Mouse (Mus musculus) hindbrain, embryonic 13.5 days (tissue): Measurements from ENCODE around the gene Terb2. TPM values are rescaled to one million over a fixed set of nuclear protein-coding genes. Genes with fewer than 3 reads are reported as not detected.
A peak's percentile ranks its signal among the peaks of the same experiment; 100 is the strongest.

Source experiments
- ATAC-seq: fragments of 200-750 bp; cut with Nextera tagmentation; 2 replicates; pipeline ENCODE4 v1.8.0; 2017; ENCODE audit warnings: moderate TSS enrichment; ENCODE audit not compliant: low FRiP score
- H3K27ac ChIP-seq: fragments of 300-500 bp; sonication (generic); 2 replicates; pipeline ENCODE4 v1.5.1; 2015; ENCODE audit warnings: inconsistent platforms, mild to moderate bottlenecking, moderate library complexity
- H3K27me3 ChIP-seq: fragments of 300-500 bp; sonication (generic); 2 replicates; pipeline ENCODE4 v1.6.1; 2015; ENCODE audit warnings: mild to moderate bottlenecking, inconsistent platforms
- H3K36me3 ChIP-seq: fragments of 300-500 bp; sonication (generic); 2 replicates; pipeline ENCODE4 v1.6.1; 2015; ENCODE audit warnings: mild to moderate bottlenecking, inconsistent platforms
- H3K4me1 ChIP-seq: fragments of 300-500 bp; sonication (generic); replicated peaks from 2 replicates; pipeline ENCODE4 v1.6.1; 2015; ENCODE audit warnings: inconsistent platforms
- H3K4me2 ChIP-seq: fragments of 300-500 bp; sonication (generic); 2 replicates; pipeline ENCODE4 v1.6.1; 2015; ENCODE audit warnings: inconsistent platforms, mild to moderate bottlenecking, moderate library complexity
- H3K4me3 ChIP-seq: fragments of 300-500 bp; sonication (generic); 2 replicates; pipeline ENCODE4 v1.5.1; 2015; ENCODE audit warnings: mild to moderate bottlenecking, inconsistent platforms
- H3K9ac ChIP-seq: fragments of 300-500 bp; sonication (generic); 2 replicates; pipeline ENCODE4 v1.6.1; 2015; ENCODE audit warnings: mild to moderate bottlenecking, inconsistent platforms
- H3K9me3 ChIP-seq: fragments of 300-500 bp; sonication (generic); 2 replicates; pipeline ENCODE4 v1.6.1; 2016; ENCODE audit warnings: inconsistent platforms
- WGBS: fragments of 180-500 bp; shearing (Covaris S2); methylation state at CpG from one replicate; pipeline ENCODE4 v1.1.7; 2015; 5-methylcytosine and 5-hydroxymethylcytosine counted together
- polyA plus RNA-seq: library from polyadenylated mRNA; unstranded; fragments of >200 nt; fragmentation: Nextera tagmentation; extraction: Ambion mirVana; gene quantifications from 2 replicates; pipeline ENCODE4 v1.2.1, GENCODE M21; 2015

Terb2 gene
- polyA plus RNA-seq, 1 experiment from 2014 or later, result not detected

GRCm38 (mm10) chr2:122236321-122236720 is 50.2 kb downstream of the Terb2 start:
- Histone ChIP-seq H3K36me3 (no peaks in the 10 kb centered on the region), H3K4me2 (no peak overlapping the region), H3K9me3 (no peaks in the 10 kb centered on the region), H3K27ac (no peak overlapping the region), H3K4me1 (peaks cover 10% of the 10 kb centered on the region), H3K9ac (no peak overlapping the region), H3K4me3 (no peak overlapping the region), H3K27me3 (no peaks in the 10 kb centered on the region)
- ATAC-seq, result no peak

GRCm38 (mm10) chr2:122237891-122238470 is 51.9 kb downstream of the Terb2 start:
- H3K36me3 ChIP-seq, result no peaks in the 10 kb centered on the region
- no peak overlapping the region for H3K9ac ChIP-seq
- no peak overlapping the region for H3K27ac ChIP-seq
- no peak overlapping the region for H3K4me2 ChIP-seq
- peaks cover 10% of the 10 kb centered on the region for H3K4me1 ChIP-seq
- no peaks in the 10 kb centered on the region for H3K9me3 ChIP-seq
- no peak overlapping the region for H3K4me3 ChIP-seq
- no peak for ATAC-seq
- no peaks in the 10 kb centered on the region for H3K27me3 ChIP-seq
- WGBS, result 95% methylated on average over 2 of the region's 2 CpGs

GRCm38 (mm10) chr2:122240735-122241134 is 54.7 kb downstream of the Terb2 start:
- Histone ChIP-seq H3K36me3 (no peaks in the 10 kb centered on the region), H3K9me3 (no peaks in the 10 kb centered on the region), H3K27me3 (no peaks in the 10 kb centered on the region), H3K27ac (no peak overlapping the region), H3K4me2 (no peak overlapping the region), H3K4me1 (no peaks in the 10 kb centered on the region), H3K9ac (no peak overlapping the region), H3K4me3 (no peak overlapping the region)
- no peak for ATAC-seq

GRCm38 (mm10) chr2:122241226-122241625 is 55.2 kb downstream of the Terb2 start:
- Histone ChIP-seq H3K27ac (no peak overlapping the region), H3K4me3 (no peak overlapping the region), H3K9ac (no peak overlapping the region), H3K9me3 (no peaks in the 10 kb centered on the region), H3K4me1 (no peaks in the 10 kb centered on the region), H3K4me2 (no peak overlapping the region), H3K36me3 (no peaks in the 10 kb centered on the region), H3K27me3 (no peaks in the 10 kb centered on the region)
- WGBS, result 92% methylated on average over 4 of the region's 4 CpGs
- ATAC-seq, result no peak

- no peaks in the 10 kb centered on the region for H3K9me3 ChIP-seq
- WGBS, result 76% methylated on average over 6 of the region's 6 CpGs
Observed at GRCm38 (mm10) chr2:122241935-122242334, 55.9 kb downstream of the Terb2 start.

GRCm38 (mm10) chr2:122243671-122244131 is 57.6 kb downstream of the Terb2 start:
- no peaks in the 10 kb centered on the region for H3K4me1 ChIP-seq
- WGBS, result 3% methylated on average over 3 of the region's 3 CpGs
- no peak overlapping the region for H3K4me3 ChIP-seq
- no peaks in the 10 kb centered on the region for H3K27me3 ChIP-seq
- no peaks in the 10 kb centered on the region for H3K9me3 ChIP-seq
- no peak overlapping the region for H3K27ac ChIP-seq
- peak; percentile 54; the same call in 1 of the 2 replicates for ATAC-seq
- no peak overlapping the region for H3K4me2 ChIP-seq
- H3K9ac ChIP-seq, result no peak overlapping the region
- no peaks in the 10 kb centered on the region; the same call in 1 of the 2 replicates for H3K36me3 ChIP-seq

More at GRCm38 (mm10) chr2:122241935-122242334, 55.9 kb downstream of the Terb2 start:
- Histone ChIP-seq H3K27me3 (no peaks in the 10 kb centered on the region), H3K4me2 (no peak overlapping the region), H3K27ac (no peak overlapping the region), H3K4me3 (no peak overlapping the region), H3K9ac (no peak overlapping the region), H3K36me3 (no peaks in the 10 kb centered on the region; the same call in 1 of the 2 replicates), H3K4me1 (no peaks in the 10 kb centered on the region)
- no peak for ATAC-seq

- ATAC-seq, result no peak
- WGBS, result 90% methylated on average over 10 of the region's 10 CpGs
- Histone ChIP-seq H3K27ac (no peak overlapping the region), H3K27me3 (no peaks in the 10 kb centered on the region), H3K4me3 (no peak overlapping the region), H3K4me2 (no peak overlapping the region), H3K9me3 (no peaks in the 10 kb centered on the region), H3K36me3 (peaks cover 3% of the 10 kb centered on the region; the same call in 1 of the 2 replicates), H3K4me1 (no peaks in the 10 kb centered on the region), H3K9ac (no peak overlapping the region)
Observed at GRCm38 (mm10) chr2:122247786-122248185, 61.7 kb downstream of the Terb2 start.

- ATAC-seq, result no peak
- Histone ChIP-seq H3K36me3 (peaks cover 8% of the 10 kb centered on the region; the same call in 1 of the 2 replicates), H3K9me3 (no peaks in the 10 kb centered on the region), H3K4me1 (no peaks in the 10 kb centered on the region), H3K4me2 (no peak overlapping the region), H3K27me3 (no peaks in the 10 kb centered on the region), H3K4me3 (no peak overlapping the region), H3K9ac (no peak overlapping the region), H3K27ac (no peak overlapping the region)
- 92% methylated on average over 5 of the region's 5 CpGs for WGBS
Observed at GRCm38 (mm10) chr2:122255997-122256396, 69.9 kb downstream of the Terb2 start.

Other genes with a start within 250 kb of the Terb2 start
- gene Ctdspl2, start 230.3 kb upstream of the Terb2 start, polyA plus RNA-seq, result 40.5 and 42.8 TPM in 2 replicates
- gene Mageb3, start 230.2 kb upstream of the Terb2 start, polyA plus RNA-seq, result 0.47 and 0.66 TPM in 2 replicates
- 10.9 and 11.5 TPM in 2 replicates for gene Eif3j1, start 157.7 kb upstream of the Terb2 start, polyA plus RNA-seq
- gene Spg11, start 67.9 kb upstream of the Terb2 start, polyA plus RNA-seq, result 8.3 and 8.9 TPM in 2 replicates
- 112 and 119 TPM in 2 replicates for gene B2m, start 38.6 kb upstream of the Terb2 start, polyA plus RNA-seq
- not detected in 2 replicates for gene Trim69, start 25.6 kb upstream of the Terb2 start, polyA plus RNA-seq
- gene Patl2, start 83 bp upstream of the Terb2 start, polyA plus RNA-seq, result not detected in 2 replicates
- gene Sord, start 48.5 kb downstream of the Terb2 start, polyA plus RNA-seq, result 18.7 and 19.4 TPM in 2 replicates
- gene Duox2, start 112.2 kb downstream of the Terb2 start, polyA plus RNA-seq, result not detected in 2 replicates
- not detected in 2 replicates for gene Duoxa2, start 112.6 kb downstream of the Terb2 start, polyA plus RNA-seq
- gene Duoxa1, start 127.5 kb downstream of the Terb2 start, polyA plus RNA-seq, result 0.13 TPM in 1 of 2 replicates, not detected in the other
- gene Duox1, start 129.4 kb downstream of the Terb2 start, polyA plus RNA-seq, result 0.13 and 0.16 TPM in 2 replicates
- gene Shf, start 182.9 kb downstream of the Terb2 start, polyA plus RNA-seq, result 12.9 and 13.5 TPM in 2 replicates
- gene Slc28a2, start 240.2 kb downstream of the Terb2 start, polyA plus RNA-seq, result 0.05 and 0.14 TPM in 2 replicates